Mouse (Mus musculus) liver, embryonic 14.5 days (tissue): ENCODE data around the gene Mre11a. TPM values are rescaled to one million over a fixed set of nuclear protein-coding genes. Genes with fewer than 3 reads are reported as not detected.
"Not testable (repeated sequence)": the region's sequence is repeated elsewhere in the genome, so short reads cannot be mapped to it uniquely, and the experiment has no call there.

ENCODE experiments used
- ATAC-seq: fragments of 200-750 bp; cut with Nextera tagmentation; 2 replicates; pipeline ENCODE4 v1.8.0; 2017; ENCODE audit warnings: moderate number of reproducible peaks, mild to moderate bottlenecking, moderate library complexity; ENCODE audit not compliant: insufficient read depth
- DNase-seq, 3 experiments: peaks; one replicate each; pipeline ENCODE4 v3.0.0-alpha.2; 2012 to 2013; ENCODE audit warnings: low read depth in 3 of 3, low spot score in 3 of 3
- H3K27ac ChIP-seq: fragments of 300-500 bp; sonication (generic); 2 replicates; pipeline ENCODE4 v1.5.1; 2014; ENCODE audit warnings: moderate library complexity, mild to moderate bottlenecking, control low read depth, inconsistent platforms
- H3K27me3 ChIP-seq: fragments of 300-500 bp; sonication (generic); 2 replicates; pipeline ENCODE4 v1.6.1; 2014; ENCODE audit warnings: mild to moderate bottlenecking, low read length, moderate library complexity; ENCODE audit not compliant: control insufficient read depth, insufficient read depth
- H3K36me3 ChIP-seq: fragments of 300-500 bp; sonication (generic); replicated peaks from 2 replicates; pipeline ENCODE4 v1.6.1; 2014; ENCODE audit warnings: low read depth; ENCODE audit not compliant: control insufficient read depth, insufficient read depth
- H3K4me1 ChIP-seq, 2 experiments: fragments of 200-500 bp in 1 of 2; fragments of 300-500 bp in 1 of 2; sonication (generic) in 1 of 2; replicated peaks; 2 replicates each; pipeline ENCODE4 v1.6.1; 2012 to 2014; ENCODE audit warnings: antibody characterized with exemption in 1 of 2, inconsistent platforms in 1 of 2, low read length in 1 of 2; ENCODE audit not compliant: control insufficient read depth in 2 of 2, insufficient read depth in 2 of 2
- H3K4me2 ChIP-seq: fragments of 300-500 bp; sonication (generic); 2 replicates; pipeline ENCODE4 v1.6.1; 2014; ENCODE audit warnings: low read depth, mild to moderate bottlenecking, control low read depth, moderate library complexity
- H3K4me3 ChIP-seq, 2 experiments: fragments of 200-500 bp in 1 of 2; fragments of 300-500 bp in 1 of 2; sonication (generic) in 1 of 2; 2 replicates each; pipeline ENCODE4 v1.5.1; 2012 to 2014; ENCODE audit warnings: low read depth in 2 of 2, low read length in 2 of 2, mild to moderate bottlenecking in 2 of 2, control low read depth in 1 of 2, inconsistent platforms in 1 of 2, moderate library complexity in 1 of 2; ENCODE audit not compliant: insufficient read depth in 1 of 2
- H3K9ac ChIP-seq: fragments of 300-500 bp; sonication (generic); replicated peaks from 2 replicates; pipeline ENCODE4 v1.6.1; 2014; ENCODE audit warnings: mild to moderate bottlenecking, control low read depth, moderate library complexity
- H3K9me3 ChIP-seq: fragments of 300-500 bp; sonication (generic); 2 replicates; pipeline ENCODE4 v1.6.1; 2016; ENCODE audit warnings: low read length, mixed read lengths; ENCODE audit not compliant: control insufficient read depth
- CTCF ChIP-seq: IDR thresholded peaks from 2 replicates; pipeline ENCODE4 v1.5.1; 2016; ENCODE audit warnings: antibody characterized with exemption, low read depth, control low read depth
- EP300 ChIP-seq: IDR thresholded peaks from 2 replicates; pipeline ENCODE4 v1.6.1; 2016; ENCODE audit warnings: antibody characterized with exemption, low read depth
- WGBS: fragments of 180-500 bp; shearing (Covaris S2); extraction: QIAGEN DNeasy Blood & Tissue Kit; methylation state at CpG from one replicate; pipeline ENCODE4 v1.1.7; 2014; ENCODE audit not compliant: insufficient replicate concordance; 5-methylcytosine and 5-hydroxymethylcytosine counted together
- polyA plus RNA-seq, 2 experiments: library from polyadenylated mRNA; depleted of rRNA in 1 of 2; stranded (reverse) in 1 of 2; unstranded in 1 of 2; fragments of >200 nt; fragmentation: Nextera tagmentation in 1 of 2; extraction: Ambion mirVana in 1 of 2; gene quantifications; 2 replicates each; pipeline versions ENCODE4 v1.2.1 to v1.2.3; 2012 to 2014

Gene Mre11a
- polyA plus RNA-seq, 2 experiments, result 7.1 to 12.9 TPM

- Histone ChIP-seq H3K4me1 (no peaks in the 10 kb centered on the region), H3K9ac (no peak overlapping the region), H3K4me3 (no peak overlapping the region), H3K27me3 (no peaks in the 10 kb centered on the region), H3K9me3 (no peaks in the 10 kb centered on the region), H3K36me3 (no peaks in the 10 kb centered on the region), H3K27ac (no peak overlapping the region), H3K4me2 (no peak overlapping the region)
- DNase-seq (no peak), ATAC-seq (no peak)
- no peak for TF ChIP-seq CTCF
- TF ChIP-seq EP300, result no peak
- WGBS, result 51% methylated on average over 17 of the region's 17 CpGs
These were observed 87.9 kb downstream of the Mre11a start for GRCm38 (mm10) chr9:14872181-14872930.

- H3K36me3 ChIP-seq, result no peaks in the 10 kb centered on the region
- no peak overlapping the region for H3K4me3 ChIP-seq
- H3K9me3 ChIP-seq, result no peaks in the 10 kb centered on the region
- H3K4me1 ChIP-seq, result no peaks in the 10 kb centered on the region
- TF ChIP-seq CTCF, result no peak
- TF ChIP-seq EP300, result no peak
- DNase-seq, result no peak
- no peak overlapping the region for H3K27ac ChIP-seq
- H3K27me3 ChIP-seq, result no peaks in the 10 kb centered on the region
- H3K9ac ChIP-seq, result no peak overlapping the region
- H3K4me2 ChIP-seq, result no peak overlapping the region
- no peak for ATAC-seq
- WGBS, result 52% methylated on average over 5 of the region's 5 CpGs
These were observed 91.5 kb downstream of the Mre11a start for GRCm38 (mm10) chr9:14875743-14876507.

GRCm38 (mm10) chr9:14876566-14876965 is 92.1 kb downstream of the Mre11a start:
- H3K27ac ChIP-seq, H3K36me3 ChIP-seq, ATAC-seq, H3K27me3 ChIP-seq, H3K4me3 ChIP-seq, H3K4me1 ChIP-seq, DNase-seq, H3K9me3 ChIP-seq, H3K4me2 ChIP-seq, H3K9ac ChIP-seq: not testable (repeated sequence)
- WGBS, result 48% methylated on average over 8 of the region's 8 CpGs

GRCm38 (mm10) chr9:14884641-14885040 is 100.2 kb downstream of the Mre11a start:
- 19% methylated on average over 4 of the region's 4 CpGs for WGBS
- H3K4me2 ChIP-seq, result no peak overlapping the region
- TF ChIP-seq EP300, result no peak

GRCm38 (mm10) chr9:14885151-14885550 is 100.7 kb downstream of the Mre11a start:
- no peaks in the 10 kb centered on the region for H3K36me3 ChIP-seq
- no peak overlapping the region for H3K27ac ChIP-seq
- H3K4me3 ChIP-seq, result no peak overlapping the region
- peaks cover 0 to 4% of the 10 kb centered on the region in 2 experiments; a peak in 1 of 4 replicates for H3K4me1 ChIP-seq
- TF ChIP-seq CTCF (peak; percentile 8; the same call in 1 of the 2 replicates), EP300 (no peak)
- no peaks in the 10 kb centered on the region for H3K27me3 ChIP-seq
- ATAC-seq, result no peak
- H3K9me3 ChIP-seq, result no peaks in the 10 kb centered on the region
- no peak for DNase-seq
- no peak overlapping the region for H3K4me2 ChIP-seq
- no peak overlapping the region for H3K9ac ChIP-seq

More at GRCm38 (mm10) chr9:14884641-14885040, 100.2 kb downstream of the Mre11a start:
- Histone ChIP-seq H3K4me3 (no peak overlapping the region), H3K9me3 (no peaks in the 10 kb centered on the region), H3K27me3 (no peaks in the 10 kb centered on the region), H3K4me1 (peaks cover 0 to 4% of the 10 kb centered on the region in 2 experiments; a peak in 1 of 4 replicates), H3K9ac (no peak overlapping the region), H3K36me3 (no peaks in the 10 kb centered on the region), H3K27ac (no peak overlapping the region)
- DNase-seq (no peak), ATAC-seq (no peak)
